Mouse (Mus musculus): ENCODE results near the gene Ggnbp2. TPM values are rescaled to one million over a fixed set of nuclear protein-coding genes. Genes with fewer than 3 reads are reported as not detected.

Gene Ggnbp2
- polyA plus RNA-seq, 1 experiment from 2014 or later: 78.0 TPM

DNA sequence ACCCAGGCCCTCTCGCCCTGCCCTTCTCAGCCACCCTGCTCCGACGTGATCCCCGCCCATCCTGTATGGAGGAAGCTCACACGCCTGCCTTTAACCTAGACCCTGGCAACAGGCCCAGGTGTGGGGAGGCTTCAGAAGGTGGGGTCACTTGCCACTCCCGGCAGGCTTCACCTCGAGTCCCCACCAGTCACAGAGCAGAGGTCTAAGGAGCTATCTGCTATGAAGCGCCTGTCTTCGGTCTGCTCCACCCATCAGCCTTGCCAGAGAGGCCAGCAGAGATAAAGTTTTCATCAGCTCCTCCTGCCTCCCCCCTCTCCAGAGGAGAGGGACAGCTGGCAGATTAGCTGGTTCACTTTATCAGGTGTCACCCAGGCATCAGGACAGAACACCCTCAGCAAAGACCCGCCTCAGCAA, 47.1 kb downstream of the Ggnbp2 start:
- Histone ChIP-seq H3K9ac (ENCODE audit: low read depth, low read length) (peak overlapping the region; percentile 69), H3K4me1 (replicated peaks; ENCODE audit: control insufficient read depth, insufficient read depth, low read length) (peaks cover 55% of the 10 kb centered on the region), H3K4me2 (peak overlapping the region; percentile 88), H3K4me3 (ENCODE audit: low read depth, low read length) (peak overlapping the region; percentile 67), H3K9me3 (ENCODE audit: control insufficient read depth, low read length) (no peaks in the 10 kb centered on the region), H3K36me3 (ENCODE audit: control insufficient read depth, insufficient read depth, low read length) (peaks cover 16% of the 10 kb centered on the region), H3K27me3 (replicated peaks; ENCODE audit: control insufficient read depth, insufficient read depth, low read length) (no peaks in the 10 kb centered on the region), H3K27ac (ENCODE audit: low read depth, low read length) (peak overlapping the region; percentile 95)
- 22% methylated on average over 10 of the region's 10 CpGs for WGBS
- DNase-seq (ENCODE audit: low spot score): peak; percentile 63
- peak; percentile 82 for ATAC-seq (replicated peaks; ENCODE audit: low FRiP score)

DNA sequence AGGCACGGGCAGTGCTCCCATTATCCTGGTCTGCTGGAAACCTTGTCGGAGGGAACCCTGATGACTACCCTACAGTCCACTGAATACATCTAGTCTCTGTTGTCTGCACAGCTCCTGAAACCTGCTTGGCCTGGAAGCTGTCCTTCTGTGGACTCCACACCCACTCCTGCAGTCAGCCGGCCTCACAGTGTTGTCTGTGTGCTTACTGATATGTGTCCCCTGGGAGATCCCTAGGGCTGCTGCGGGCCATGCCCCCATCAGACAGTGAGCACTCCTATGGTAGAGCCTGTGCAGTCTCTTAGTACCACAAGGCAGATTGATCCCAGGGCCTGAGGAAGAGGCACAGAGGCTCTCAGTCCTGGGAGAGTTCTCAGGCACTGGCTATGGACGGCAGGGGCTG, 48.1 kb downstream of the Ggnbp2 start:
- Histone ChIP-seq H3K27me3 (replicated peaks; ENCODE audit: control insufficient read depth, insufficient read depth, low read length) (no peaks in the 10 kb centered on the region), H3K27ac (ENCODE audit: low read depth, low read length) (peak overlapping the region; percentile 95), H3K9ac (ENCODE audit: low read depth, low read length) (peak overlapping the region; percentile 69), H3K4me1 (replicated peaks; ENCODE audit: control insufficient read depth, insufficient read depth, low read length) (peaks cover 53% of the 10 kb centered on the region), H3K4me2 (peak overlapping the region; percentile 88), H3K9me3 (ENCODE audit: control insufficient read depth, low read length) (no peaks in the 10 kb centered on the region), H3K36me3 (ENCODE audit: control insufficient read depth, insufficient read depth, low read length) (peaks cover 16% of the 10 kb centered on the region), H3K4me3 (ENCODE audit: low read depth, low read length) (peak overlapping the region; percentile 67)
- ATAC-seq (replicated peaks; ENCODE audit: low FRiP score) (peak; percentile 57), DNase-seq (ENCODE audit: low spot score) (no peak)
- 51% methylated on average over 5 of the region's 5 CpGs for WGBS

DNA sequence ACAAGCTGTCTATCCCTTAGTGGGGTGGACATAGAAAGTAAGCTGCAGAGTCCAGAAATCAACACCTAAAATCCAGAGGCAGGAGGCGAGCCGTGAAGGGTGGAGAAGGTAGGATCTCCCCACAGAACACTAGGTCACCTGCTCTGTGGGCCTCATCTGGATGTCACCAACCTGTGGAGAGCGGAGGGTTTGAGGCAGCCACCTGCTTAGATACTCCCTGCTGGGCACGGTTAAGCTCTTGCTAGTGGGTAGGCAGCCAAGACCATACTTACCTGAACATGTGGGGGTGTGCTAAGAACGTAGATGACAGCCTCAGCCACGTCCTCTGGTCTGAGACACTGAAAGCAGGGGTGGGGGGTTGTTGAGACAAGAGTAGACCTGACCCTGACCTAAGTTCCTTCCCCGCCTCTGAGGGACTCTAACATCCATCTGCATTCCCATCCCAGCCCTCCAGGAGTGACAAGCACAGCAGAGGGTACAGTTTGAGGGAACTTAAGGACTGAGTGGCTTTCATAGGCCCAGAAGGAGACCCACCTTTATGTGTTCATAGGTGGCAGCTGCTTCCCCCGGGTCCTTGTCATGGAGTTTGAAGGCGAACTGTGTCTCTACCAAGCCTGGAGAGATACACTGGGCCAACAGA, 49.4 kb downstream of the Ggnbp2 start:
- peaks cover 48% of the 10 kb centered on the region for H3K4me1 ChIP-seq (replicated peaks; ENCODE audit: control insufficient read depth, insufficient read depth, low read length)
- no peaks in the 10 kb centered on the region for H3K9me3 ChIP-seq (ENCODE audit: control insufficient read depth, low read length)
- WGBS: 89% methylated on average over 9 of the region's 9 CpGs
- H3K9ac ChIP-seq (ENCODE audit: low read depth, low read length): peak overlapping the region; percentile 88
- H3K4me3 ChIP-seq (ENCODE audit: low read depth, low read length): peak overlapping the region; percentile 67
- H3K36me3 ChIP-seq (ENCODE audit: control insufficient read depth, insufficient read depth, low read length): peaks cover 16% of the 10 kb centered on the region
- no peaks in the 10 kb centered on the region for H3K27me3 ChIP-seq (replicated peaks; ENCODE audit: control insufficient read depth, insufficient read depth, low read length)
- peak overlapping the region; percentile 88 for H3K4me2 ChIP-seq
- peak overlapping the region; percentile 95 for H3K27ac ChIP-seq (ENCODE audit: low read depth, low read length)
- no peak for ATAC-seq (replicated peaks; ENCODE audit: low FRiP score)
- no peak for DNase-seq (ENCODE audit: low spot score)

DNA sequence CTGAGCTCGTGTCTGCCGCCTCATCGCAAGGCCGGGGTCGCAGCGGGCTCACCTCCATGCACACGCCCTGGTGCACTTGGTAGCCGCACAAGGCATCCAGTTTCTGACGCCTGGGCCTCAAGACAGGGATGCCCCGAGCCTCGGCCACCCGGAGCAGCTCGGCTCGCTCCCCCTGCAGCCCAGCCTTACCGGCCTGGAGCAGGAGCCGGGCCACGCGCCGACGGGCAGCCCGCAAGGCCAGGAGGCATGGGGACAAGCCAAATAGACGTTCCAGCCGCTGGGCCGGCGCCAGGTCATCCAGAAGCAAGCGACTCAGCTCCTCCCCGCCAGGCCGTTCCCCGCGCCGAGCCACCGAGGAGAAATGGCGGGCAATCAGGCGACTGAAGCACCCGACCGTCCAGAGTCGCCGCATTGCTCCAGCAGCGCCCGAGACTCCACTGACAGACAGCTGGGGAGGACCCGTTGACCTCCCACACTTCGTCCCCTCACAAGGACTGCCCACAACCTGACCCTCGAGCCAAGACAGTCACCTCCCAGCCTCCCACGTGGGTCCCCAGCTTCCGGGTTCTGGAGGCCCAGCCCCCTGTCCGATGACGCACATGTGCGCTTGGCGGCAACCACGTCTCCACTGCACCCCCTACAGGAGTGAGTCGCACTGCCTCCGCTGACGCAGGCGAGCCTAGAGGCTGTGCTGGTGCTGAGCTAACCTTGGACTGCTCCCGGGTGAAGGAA, 51.5 kb downstream of the Ggnbp2 start, which contains the start of gene Mrm1:
TSS of gene Mrm1 (minus strand) at position 555 of the 732 bp plus-strand sequence.
- peak within 1 kb of the TSS; percentile 88 for H3K4me2 ChIP-seq
- ATAC-seq (replicated peaks; ENCODE audit: low FRiP score): peak; percentile 74
- WGBS: under 1% methylated on average over 55 of the region's 55 CpGs
- H3K27ac ChIP-seq (ENCODE audit: low read depth, low read length): peak within 1 kb of the TSS; percentile 95
- no peaks in the 10 kb centered on the region for H3K9me3 ChIP-seq (ENCODE audit: control insufficient read depth, low read length)
- H3K36me3 ChIP-seq (ENCODE audit: control insufficient read depth, insufficient read depth, low read length): peaks cover 16% of the 10 kb centered on the region; the same call in 1 of the 2 replicates
- H3K4me3 ChIP-seq (ENCODE audit: low read depth, low read length): peak within 1 kb of the TSS; percentile 67
- H3K4me1 ChIP-seq (replicated peaks; ENCODE audit: control insufficient read depth, insufficient read depth, low read length): peaks cover 32% of the 10 kb centered on the region
- peak within 1 kb of the TSS; percentile 88 for H3K9ac ChIP-seq (ENCODE audit: low read depth, low read length)
- peak; percentile 97 for DNase-seq (ENCODE audit: low spot score)
- no peaks in the 10 kb centered on the region for H3K27me3 ChIP-seq (replicated peaks; ENCODE audit: control insufficient read depth, insufficient read depth, low read length)

DNA sequence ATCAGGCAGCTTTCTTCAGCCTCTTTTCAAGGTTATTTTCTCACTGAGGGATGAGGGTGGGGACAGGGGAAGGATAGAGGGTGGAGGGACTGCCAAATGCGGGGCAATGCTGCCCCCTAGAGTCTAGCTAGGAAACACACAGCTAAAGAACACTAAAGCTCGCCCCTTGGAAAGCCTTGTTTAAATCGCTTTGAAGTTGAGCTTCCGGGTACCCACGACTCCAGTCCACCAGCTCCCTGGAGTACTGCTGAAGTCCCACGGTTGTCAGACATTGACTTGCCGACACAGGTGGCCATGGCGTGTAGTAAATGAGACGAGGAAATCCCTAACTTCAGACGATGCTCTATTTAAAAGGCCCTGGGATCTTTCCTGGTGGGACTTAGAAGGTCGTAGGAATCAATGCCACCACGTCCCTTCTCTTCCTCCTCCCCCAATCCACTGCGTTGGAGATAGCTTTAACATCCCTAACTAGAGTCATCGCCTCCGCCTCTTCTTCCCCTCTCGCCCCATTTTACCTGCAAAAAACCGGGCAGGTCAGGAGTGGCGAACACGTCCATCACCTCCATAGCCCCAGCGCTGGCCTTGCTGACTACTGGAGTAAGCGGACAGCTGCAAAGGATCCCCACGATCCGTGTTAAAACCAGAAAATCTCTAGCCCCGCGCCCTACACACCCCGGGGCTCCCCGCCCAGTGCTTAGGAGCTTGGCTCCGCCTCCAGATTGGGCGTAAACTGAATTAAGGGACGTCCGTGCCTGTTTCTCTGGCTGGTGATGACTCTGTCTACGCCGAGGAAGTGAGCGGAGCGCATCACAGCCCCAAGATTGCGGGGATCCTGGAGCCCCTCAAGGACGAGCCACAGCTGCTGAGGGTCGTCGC, 52.3 kb downstream of the Ggnbp2 start:
- Histone ChIP-seq H3K27me3 (replicated peaks; ENCODE audit: control insufficient read depth, insufficient read depth, low read length) (no peaks in the 10 kb centered on the region), H3K9me3 (ENCODE audit: control insufficient read depth, low read length) (no peaks in the 10 kb centered on the region), H3K9ac (ENCODE audit: low read depth, low read length) (peak overlapping the region; percentile 88), H3K4me1 (replicated peaks; ENCODE audit: control insufficient read depth, insufficient read depth, low read length) (peaks cover 27% of the 10 kb centered on the region), H3K36me3 (ENCODE audit: control insufficient read depth, insufficient read depth, low read length) (peaks cover 16% of the 10 kb centered on the region; the same call in 1 of the 2 replicates), H3K4me3 (ENCODE audit: low read depth, low read length) (peak overlapping the region; percentile 67), H3K4me2 (peak overlapping the region; percentile 88), H3K27ac (ENCODE audit: low read depth, low read length) (peak overlapping the region; percentile 95)
- WGBS: under 1% methylated on average over 39 of the region's 39 CpGs
- ATAC-seq (replicated peaks; ENCODE audit: low FRiP score) (peak; percentile 70), DNase-seq (ENCODE audit: low spot score) (peak; percentile 74)

DNA sequence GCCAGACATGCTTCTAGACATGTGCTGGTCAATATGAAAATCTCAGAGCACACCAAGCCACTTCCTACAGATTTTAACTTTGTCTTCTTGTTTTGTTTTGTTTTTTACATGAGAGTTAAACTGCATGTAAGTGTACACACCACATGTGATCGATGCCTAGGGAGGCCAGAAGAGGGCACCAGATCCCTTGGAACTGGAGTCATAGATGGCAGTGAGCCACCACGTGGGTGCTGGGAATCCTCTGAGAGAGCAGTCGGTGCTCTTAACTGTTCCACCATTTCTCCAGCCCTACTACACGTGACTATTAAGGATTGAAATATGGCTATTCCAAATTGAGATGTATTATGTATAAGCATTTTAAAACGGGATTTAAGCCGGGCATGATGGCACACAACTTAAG, 53.3 kb downstream of the Ggnbp2 start:
- H3K4me1 ChIP-seq (replicated peaks; ENCODE audit: control insufficient read depth, insufficient read depth, low read length): peaks cover 18% of the 10 kb centered on the region
- no peaks in the 10 kb centered on the region for H3K9me3 ChIP-seq (ENCODE audit: control insufficient read depth, low read length)
- no peak overlapping the region for H3K27ac ChIP-seq (ENCODE audit: low read depth, low read length)
- H3K36me3 ChIP-seq (ENCODE audit: control insufficient read depth, insufficient read depth, low read length): peaks cover 12% of the 10 kb centered on the region; the same call in 1 of the 2 replicates
- DNase-seq (ENCODE audit: low spot score) (no peak), ATAC-seq (replicated peaks; ENCODE audit: low FRiP score) (no peak)
- no peak overlapping the region for H3K9ac ChIP-seq (ENCODE audit: low read depth, low read length)
- 77% methylated on average over 6 of the region's 6 CpGs for WGBS
- H3K27me3 ChIP-seq (replicated peaks; ENCODE audit: control insufficient read depth, insufficient read depth, low read length): no peaks in the 10 kb centered on the region
- H3K4me3 ChIP-seq (ENCODE audit: low read depth, low read length): no peak overlapping the region
- no peak overlapping the region for H3K4me2 ChIP-seq

DNA sequence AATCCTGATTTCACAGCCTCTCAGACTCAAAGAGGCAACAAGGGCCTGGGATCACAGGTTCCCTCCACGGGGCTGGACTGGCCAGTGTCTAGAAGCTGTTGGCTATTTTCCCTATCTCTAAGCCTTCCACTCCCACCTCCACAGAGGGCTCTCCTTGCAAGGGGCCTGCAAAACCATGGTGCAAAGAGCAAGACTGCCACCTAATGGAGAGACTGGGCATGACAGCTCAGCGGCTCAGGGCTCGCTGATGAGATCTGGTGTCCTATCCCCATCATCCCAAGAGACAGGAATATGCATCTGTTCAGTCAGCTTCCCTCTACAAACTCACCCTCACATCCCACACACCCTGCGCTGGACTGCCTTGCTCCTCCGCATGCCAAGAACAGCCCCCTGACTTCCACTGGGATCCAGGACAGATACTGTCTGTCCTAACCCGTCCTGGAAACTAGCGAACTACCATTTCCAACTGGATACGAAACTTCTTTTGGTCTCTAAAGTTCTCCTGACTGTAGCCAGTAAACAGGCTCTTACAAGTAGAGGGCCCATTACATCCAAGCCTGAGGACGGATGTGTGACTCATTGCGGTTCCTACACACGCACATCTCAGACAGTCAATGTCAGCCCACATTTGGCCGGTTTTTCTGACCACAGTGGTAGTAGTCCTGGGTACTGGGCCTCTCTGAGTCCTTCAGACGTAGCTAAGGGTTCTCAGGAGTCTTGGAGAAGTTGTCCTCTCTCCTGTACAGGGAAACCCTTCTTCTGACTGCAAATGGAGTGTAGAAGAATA, 56.7 kb downstream of the Ggnbp2 start:
- peak; percentile 80 for DNase-seq (ENCODE audit: low spot score)
- 53% methylated on average over 13 of the region's 13 CpGs for WGBS

DNA sequence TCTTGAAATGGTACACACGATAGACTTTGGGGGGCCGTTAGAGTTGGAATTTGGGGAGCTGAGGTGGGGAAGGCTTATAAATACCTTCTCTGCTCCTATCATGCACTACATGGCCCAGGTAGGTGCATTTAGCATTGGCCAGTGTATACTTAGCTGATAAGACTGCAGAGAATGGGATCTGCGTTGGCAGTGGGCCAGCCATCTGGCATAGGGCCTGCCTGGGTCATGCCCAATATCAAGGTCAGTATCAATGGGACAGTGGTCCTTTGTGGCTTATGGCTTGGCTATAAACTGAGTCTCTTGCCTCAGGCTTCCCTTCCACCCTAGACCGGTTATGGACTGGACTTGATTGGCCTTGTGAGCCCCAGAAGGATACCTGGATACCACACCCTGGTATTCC, 66.2 kb downstream of the Ggnbp2 start:
- ATAC-seq (replicated peaks; ENCODE audit: low FRiP score) (no peak), DNase-seq (ENCODE audit: low spot score) (no peak)
- Histone ChIP-seq H3K4me3 (ENCODE audit: low read depth, low read length) (no peak overlapping the region), H3K36me3 (ENCODE audit: control insufficient read depth, insufficient read depth, low read length) (no peaks in the 10 kb centered on the region), H3K4me2 (no peak overlapping the region), H3K9me3 (ENCODE audit: control insufficient read depth, low read length) (no peaks in the 10 kb centered on the region), H3K9ac (ENCODE audit: low read depth, low read length) (no peak overlapping the region), H3K4me1 (replicated peaks; ENCODE audit: control insufficient read depth, insufficient read depth, low read length) (no peaks in the 10 kb centered on the region), H3K27me3 (replicated peaks; ENCODE audit: control insufficient read depth, insufficient read depth, low read length) (peaks cover 3% of the 10 kb centered on the region), H3K27ac (ENCODE audit: low read depth, low read length) (no peak overlapping the region)
- WGBS: 85% methylated on average over 4 of the region's 4 CpGs

More for the DNA sequence above, 56.7 kb downstream of the Ggnbp2 start:
- Histone ChIP-seq H3K27ac (ENCODE audit: low read depth, low read length) (no peak overlapping the region), H3K9me3 (ENCODE audit: control insufficient read depth, low read length) (no peaks in the 10 kb centered on the region), H3K4me2 (no peak overlapping the region), H3K4me3 (ENCODE audit: low read depth, low read length) (no peak overlapping the region), H3K36me3 (ENCODE audit: control insufficient read depth, insufficient read depth, low read length) (peaks cover 2% of the 10 kb centered on the region; the same call in 1 of the 2 replicates), H3K27me3 (replicated peaks; ENCODE audit: control insufficient read depth, insufficient read depth, low read length) (no peaks in the 10 kb centered on the region), H3K9ac (ENCODE audit: low read depth, low read length) (no peak overlapping the region), H3K4me1 (replicated peaks; ENCODE audit: control insufficient read depth, insufficient read depth, low read length) (no peaks in the 10 kb centered on the region)
- no peak for ATAC-seq (replicated peaks; ENCODE audit: low FRiP score)

Measured in liver, embryonic 11.5 days (tissue).